15 mouse cellular contexts compared by ENCODE assay signal in the genomic region with DNA sequence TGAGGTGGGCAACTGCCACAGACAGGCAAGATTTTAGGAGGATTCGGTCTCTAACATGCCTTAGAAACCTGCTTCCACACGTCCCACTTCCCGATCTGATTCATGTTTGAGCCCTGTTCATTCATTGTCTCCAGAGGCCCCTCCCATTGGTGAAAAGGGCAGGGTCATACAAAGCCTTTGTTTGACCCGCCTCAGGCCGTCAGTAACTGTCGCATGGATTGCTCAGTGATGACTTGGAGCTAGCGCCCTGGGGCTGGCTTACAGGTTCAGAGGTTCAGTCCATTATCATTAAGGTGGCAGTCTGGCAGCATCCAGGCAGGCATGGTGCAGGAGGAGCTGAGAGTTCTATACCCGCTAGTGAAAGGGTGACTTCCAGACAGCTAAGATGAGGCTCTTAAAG.
"Had no signal": no experiment of that assay in that cellular context is flagged by ENCODE, and none has a peak within 500 bp of the region (broad histone marks: within the 10 kb centered on the region; RNA-seq: fewer than 3 reads in every experiment).

No protein-coding gene starts in this region.

- H3K9ac ChIP-seq: limb, embryonic 12.5 days; liver, embryonic 13.5 days; liver, postnatal 0 days; lung, embryonic 15.5 days; midbrain, embryonic 12.5 days had no signal

- ATAC-seq: liver, postnatal 0 days; midbrain, embryonic 16.5 days had no signal

- H3K4me3 ChIP-seq: layer of hippocampus, adult 2 months; limb, embryonic 12.5 days; liver, embryonic 13.5 days; lung, embryonic 15.5 days; megakaryocyte, embryonic 14.5 days; midbrain, embryonic 12.5 days had no signal

- H3K9me3 ChIP-seq: limb, embryonic 12.5 days; liver, embryonic 13.5 days; lung, embryonic 15.5 days had no signal

- H3K36me3 ChIP-seq: limb, embryonic 12.5 days; liver, embryonic 13.5 days; lung, embryonic 15.5 days; midbrain, embryonic 12.5 days had no signal

- H3K27ac ChIP-seq: layer of hippocampus, adult 2 months; limb, embryonic 12.5 days; liver, embryonic 13.5 days; lung, embryonic 15.5 days; macrophage; midbrain, embryonic 12.5 days had no signal

- H3K27me3 ChIP-seq: limb, embryonic 12.5 days; liver, embryonic 13.5 days; lung, embryonic 15.5 days; midbrain, embryonic 12.5 days had no signal

- DNase-seq: kidney, postnatal 10 days; kidney, postnatal 4 days; liver; liver, embryonic 13.5 days; liver, postnatal 0 days; lung, postnatal 14 days; spleen, adult 18-20 months; thymus, postnatal 36 days had no signal

- H3K4me1 ChIP-seq: limb, embryonic 12.5 days; liver, embryonic 13.5 days; lung, embryonic 15.5 days; megakaryocyte, embryonic 14.5 days; midbrain, embryonic 12.5 days had no signal
